Mouse (Mus musculus) liver, embryonic 13.5 days (tissue): ENCODE measurements around the gene Camk2b. TPM values are rescaled to one million over a fixed set of nuclear protein-coding genes. Genes with fewer than 3 reads are reported as not detected.
A peak's percentile ranks its signal among the peaks of the same experiment; 100 is the strongest.
"Not testable (repeated sequence)": the region's sequence is repeated elsewhere in the genome, so short reads cannot be mapped to it uniquely, and the experiment has no call there.

Experiments
- ATAC-seq: fragments of 200-750 bp; cut with Nextera tagmentation; 2 replicates; pipeline ENCODE4 v1.8.0; 2017; ENCODE audit warnings: low read depth, mild to moderate bottlenecking, moderate number of reproducible peaks, moderate library complexity
- DNase-seq: peaks from one replicate; pipeline ENCODE4 v3.0.0; 2022
- H3K27ac ChIP-seq: fragments of 300-500 bp; sonication (generic); 2 replicates; pipeline ENCODE4 v1.5.1; 2015; ENCODE audit warnings: moderate library complexity, mild to moderate bottlenecking, inconsistent platforms
- H3K27me3 ChIP-seq: fragments of 300-500 bp; sonication (generic); 2 replicates; pipeline ENCODE4 v1.6.1; 2015; ENCODE audit warnings: mild to moderate bottlenecking, inconsistent platforms
- H3K36me3 ChIP-seq: fragments of 300-500 bp; sonication (generic); 2 replicates; pipeline ENCODE4 v1.6.1; 2015; ENCODE audit warnings: mild to moderate bottlenecking, inconsistent platforms
- H3K4me1 ChIP-seq: fragments of 300-500 bp; sonication (generic); replicated peaks from 2 replicates; pipeline ENCODE4 v1.6.1; 2015; ENCODE audit warnings: inconsistent platforms
- H3K4me2 ChIP-seq: fragments of 300-500 bp; sonication (generic); 2 replicates; pipeline ENCODE4 v1.6.1; 2015; ENCODE audit warnings: inconsistent platforms, mild to moderate bottlenecking, moderate library complexity
- H3K4me3 ChIP-seq: fragments of 300-500 bp; sonication (generic); replicated peaks from 2 replicates; pipeline ENCODE4 v1.5.1; 2015; ENCODE audit warnings: mild to moderate bottlenecking, inconsistent platforms
- H3K9ac ChIP-seq: fragments of 300-500 bp; sonication (generic); 2 replicates; pipeline ENCODE4 v1.6.1; 2015; ENCODE audit warnings: mild to moderate bottlenecking, inconsistent platforms
- H3K9me3 ChIP-seq: fragments of 300-500 bp; sonication (generic); replicated peaks from 2 replicates; pipeline ENCODE4 v1.6.1; 2016; ENCODE audit warnings: inconsistent platforms
- WGBS: fragments of 180-500 bp; shearing (Covaris S2); methylation state at CpG from one replicate; pipeline ENCODE4 v1.1.7; 2015; ENCODE audit not compliant: insufficient replicate concordance; 5-methylcytosine and 5-hydroxymethylcytosine counted together
- polyA plus RNA-seq: library from polyadenylated mRNA; unstranded; fragments of >200 nt; fragmentation: Nextera tagmentation; extraction: Ambion mirVana; gene quantifications from 2 replicates; pipeline ENCODE4 v1.2.1, GENCODE M21; 2015

Camk2b gene
- polyA plus RNA-seq, 1 experiment from 2014 or later: 0.35 TPM

DNA sequence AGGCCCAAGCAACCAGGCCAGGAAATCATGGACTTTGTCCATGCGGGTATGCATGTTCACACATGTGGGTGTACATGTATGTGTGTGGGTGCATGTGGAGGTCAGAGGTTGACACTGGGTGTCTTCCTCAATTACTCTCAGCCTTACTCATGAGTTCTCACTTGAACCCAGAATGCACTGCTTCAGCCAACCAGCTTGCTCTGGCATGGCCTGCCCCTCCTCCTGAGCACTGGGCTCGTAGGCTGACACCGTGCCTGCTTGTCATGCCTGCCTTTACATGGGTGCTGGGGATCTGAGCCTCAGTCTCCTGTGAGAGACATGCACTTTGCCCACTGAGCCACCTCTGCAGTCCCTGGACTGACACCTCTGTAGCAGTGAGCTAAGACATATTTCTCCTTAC is 54.3 kb downstream of the Camk2b start:
- Histone ChIP-seq H3K36me3 (peaks cover 7% of the 10 kb centered on the region), H3K4me2 (no peak overlapping the region), H3K4me1 (no peaks in the 10 kb centered on the region; the same call in 1 of the 2 replicates), H3K27ac (no peak overlapping the region), H3K9ac (no peak overlapping the region), H3K4me3 (no peak overlapping the region), H3K9me3 (no peaks in the 10 kb centered on the region), H3K27me3 (peaks cover 15% of the 10 kb centered on the region)
- WGBS: 84% methylated on average over 3 of the region's 3 CpGs
- DNase-seq (no peak), ATAC-seq (peak; percentile 21; the same call in 1 of the 2 replicates)

DNA sequence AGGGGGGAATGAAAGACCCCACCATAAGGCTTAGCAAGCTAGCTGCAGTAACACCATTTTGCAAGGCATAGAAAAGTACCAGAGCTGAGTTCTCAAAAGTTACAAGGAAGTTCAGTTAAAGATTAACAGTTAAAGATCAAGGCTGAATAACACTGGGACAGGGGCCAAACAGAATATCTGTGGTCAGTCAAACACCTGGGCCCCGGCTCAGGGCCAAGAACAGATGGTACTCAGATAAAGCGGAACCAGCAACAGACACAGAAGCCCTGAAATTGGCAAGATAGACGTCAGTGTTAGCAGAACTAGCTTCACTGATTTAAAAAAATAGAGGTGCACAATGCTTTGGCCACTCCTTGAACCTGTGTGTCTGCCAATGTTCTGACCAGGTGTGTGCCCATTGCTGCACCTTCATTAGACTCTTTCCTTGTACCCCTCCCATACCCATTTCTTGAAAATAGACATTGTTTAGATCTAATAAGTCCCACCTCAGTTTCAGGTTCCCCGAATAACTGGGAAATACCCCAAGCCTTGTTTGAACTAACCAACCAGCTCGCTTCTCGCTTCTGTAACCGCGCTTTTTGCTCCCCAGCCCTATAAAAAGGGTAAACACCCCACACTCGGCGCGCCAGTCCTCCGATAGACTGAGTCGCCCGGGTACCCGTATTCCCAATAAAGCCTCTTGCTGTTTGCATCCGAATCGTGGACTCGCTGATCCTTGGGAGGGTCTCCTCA is 55.2 kb downstream of the Camk2b start:
- not testable (repeated sequence) for DNase-seq, H3K27ac ChIP-seq, H3K4me3 ChIP-seq, H3K9me3 ChIP-seq, H3K4me1 ChIP-seq, H3K4me2 ChIP-seq, H3K36me3 ChIP-seq, H3K9ac ChIP-seq, ATAC-seq
- peaks cover 15% of the 10 kb centered on the region for H3K27me3 ChIP-seq
- 76% methylated on average over 3 of the region's 18 CpGs for WGBS

DNA sequence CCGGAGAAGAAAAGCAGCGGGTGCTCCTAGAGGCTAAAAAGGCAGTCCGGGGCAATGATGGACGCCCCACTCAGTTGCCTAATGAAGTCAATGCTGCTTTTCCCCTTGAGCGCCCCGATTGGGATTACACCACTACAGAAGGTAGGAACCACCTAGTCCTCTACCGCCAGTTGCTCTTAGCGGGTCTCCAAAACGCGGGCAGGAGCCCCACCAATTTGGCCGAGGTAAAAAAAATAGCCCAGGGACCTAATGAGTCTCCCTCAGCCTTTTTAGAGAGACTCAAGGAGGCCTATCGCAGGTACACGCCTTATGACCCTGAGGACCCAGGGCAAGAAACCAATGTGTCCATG is 58.4 kb downstream of the Camk2b start:
- WGBS: 24% methylated on average over 11 of the region's 13 CpGs
- not testable (repeated sequence) for H3K9me3 ChIP-seq, H3K27ac ChIP-seq, H3K4me1 ChIP-seq, DNase-seq, H3K36me3 ChIP-seq, ATAC-seq
- peak overlapping the region; percentile 49 for H3K4me3 ChIP-seq
- H3K27me3 ChIP-seq: peaks cover 29% of the 10 kb centered on the region
- H3K9ac ChIP-seq: peak overlapping the region; percentile 29; the same call in 1 of the 2 replicates
- peak overlapping the region; percentile 51 for H3K4me2 ChIP-seq

DNA sequence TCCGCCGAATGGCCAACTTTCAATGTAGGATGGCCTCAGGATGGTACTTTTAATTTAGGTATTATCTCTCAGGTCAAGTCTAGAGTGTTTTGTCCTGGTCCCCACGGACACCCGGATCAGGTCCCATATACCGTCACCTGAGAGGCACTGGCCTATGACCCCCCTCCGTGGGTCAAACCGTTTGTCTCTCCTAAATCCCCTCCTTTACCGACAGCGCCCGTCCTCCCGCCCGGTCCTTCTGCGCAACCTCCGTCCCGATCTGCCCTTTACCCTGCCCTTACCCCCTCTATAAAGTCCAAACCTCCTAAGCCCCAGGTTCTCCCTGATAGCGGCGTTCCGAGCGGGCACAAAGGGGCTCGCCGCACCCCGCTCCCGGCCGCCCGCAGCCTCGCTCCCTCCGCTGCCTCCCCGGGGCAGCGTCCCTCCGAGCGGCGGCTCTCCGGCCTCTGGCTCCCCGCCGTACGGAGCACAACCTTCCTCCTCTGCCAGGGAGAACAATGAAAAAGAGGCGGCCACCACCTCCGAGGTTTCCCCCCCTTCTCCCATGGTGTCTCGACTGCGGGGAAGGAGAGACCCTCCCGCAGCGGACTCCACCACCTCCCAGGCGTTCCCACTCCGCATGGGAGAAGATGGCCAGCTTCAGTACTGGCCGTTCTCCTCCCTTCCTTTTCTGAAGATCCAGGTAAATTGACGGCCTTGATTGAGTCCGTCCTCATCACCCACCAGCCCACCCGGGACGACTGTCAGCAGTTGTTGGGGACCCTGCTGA is 59.0 kb downstream of the Camk2b start:
- Histone ChIP-seq H3K9ac (peak overlapping the region; percentile 29; the same call in 1 of the 2 replicates), H3K4me3 (peak overlapping the region; percentile 55), H3K27me3 (peaks cover 29% of the 10 kb centered on the region), H3K4me2 (peak overlapping the region; percentile 67)
- not testable (repeated sequence) for H3K4me1 ChIP-seq, H3K36me3 ChIP-seq, H3K27ac ChIP-seq, DNase-seq, H3K9me3 ChIP-seq
- WGBS: 1% methylated on average over 20 of the region's 49 CpGs
- peak; percentile 71 for ATAC-seq

DNA sequence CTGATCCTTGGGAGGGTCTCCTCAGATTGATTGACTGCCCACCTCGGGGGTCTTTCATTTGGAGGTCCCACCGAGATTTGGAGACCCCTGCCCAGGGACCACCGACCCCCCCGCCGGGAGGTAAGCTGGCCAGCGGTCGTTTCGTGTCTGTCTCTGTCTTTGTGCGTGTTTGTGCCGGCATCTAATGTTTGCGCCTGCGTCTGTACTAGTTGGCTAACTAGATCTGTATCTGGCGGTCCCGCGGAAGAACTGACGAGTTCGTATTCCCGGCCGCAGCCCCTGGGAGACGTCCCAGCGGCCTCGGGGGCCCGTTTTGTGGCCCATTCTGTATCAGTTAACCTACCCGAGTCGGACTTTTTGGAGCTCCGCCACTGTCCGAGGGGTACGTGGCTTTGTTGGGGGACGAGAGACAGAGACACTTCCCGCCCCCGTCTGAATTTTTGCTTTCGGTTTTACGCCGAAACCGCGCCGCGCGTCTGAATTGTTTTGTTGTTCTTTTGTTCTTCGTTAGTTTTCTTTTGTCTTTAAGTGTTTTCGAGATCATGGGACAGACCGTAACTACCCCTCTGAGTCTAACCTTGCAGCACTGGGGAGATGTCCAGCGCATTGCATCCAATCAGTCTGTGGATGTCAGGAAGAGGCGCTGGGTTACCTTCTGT is 59.7 kb downstream of the Camk2b start:
- not testable (repeated sequence) for H3K9ac ChIP-seq, H3K27ac ChIP-seq, H3K36me3 ChIP-seq, DNase-seq, H3K4me1 ChIP-seq, H3K9me3 ChIP-seq, ATAC-seq
- H3K4me2 ChIP-seq: peak overlapping the region; percentile 67
- peaks cover 29% of the 10 kb centered on the region for H3K27me3 ChIP-seq
- peak overlapping the region; percentile 55 for H3K4me3 ChIP-seq
- 4% methylated on average over 40 of the region's 44 CpGs for WGBS

DNA sequence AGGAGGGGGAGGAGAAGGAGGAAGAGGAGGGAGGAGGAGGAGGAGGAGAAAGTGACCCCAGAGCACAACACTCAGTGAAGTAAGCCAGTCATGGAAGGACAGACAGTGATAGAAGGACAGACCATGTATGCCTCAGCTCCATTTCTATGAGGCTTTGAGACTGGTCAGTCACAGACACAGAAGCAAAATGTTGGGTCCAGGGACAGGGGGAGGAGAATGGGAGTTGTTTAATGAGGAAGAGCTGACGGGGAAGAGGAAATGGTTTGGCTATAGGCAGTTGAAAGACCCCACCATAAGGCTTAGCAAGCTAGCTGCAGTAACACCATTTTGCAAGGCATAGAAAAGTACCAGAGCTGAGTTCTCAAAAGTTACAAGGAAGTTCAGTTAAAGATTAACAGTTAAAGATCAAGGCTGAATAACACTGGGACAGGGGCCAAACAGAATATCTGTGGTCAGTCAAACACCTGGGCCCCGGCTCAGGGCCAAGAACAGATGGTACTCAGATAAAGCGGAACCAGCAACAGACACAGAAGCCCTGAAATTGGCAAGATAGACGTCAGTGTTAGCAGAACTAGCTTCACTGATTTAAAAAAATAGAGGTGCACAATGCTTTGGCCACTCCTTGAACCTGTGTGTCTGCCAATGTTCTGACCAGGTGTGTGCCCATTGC is 60.7 kb downstream of the Camk2b start:
- H3K27ac ChIP-seq, H3K36me3 ChIP-seq, H3K4me1 ChIP-seq, DNase-seq, H3K9ac ChIP-seq, ATAC-seq, H3K4me2 ChIP-seq, H3K9me3 ChIP-seq, H3K4me3 ChIP-seq: not testable (repeated sequence)
- peaks cover 29% of the 10 kb centered on the region for H3K27me3 ChIP-seq
- 3% methylated on average over 1 of the region's 4 CpGs for WGBS

DNA sequence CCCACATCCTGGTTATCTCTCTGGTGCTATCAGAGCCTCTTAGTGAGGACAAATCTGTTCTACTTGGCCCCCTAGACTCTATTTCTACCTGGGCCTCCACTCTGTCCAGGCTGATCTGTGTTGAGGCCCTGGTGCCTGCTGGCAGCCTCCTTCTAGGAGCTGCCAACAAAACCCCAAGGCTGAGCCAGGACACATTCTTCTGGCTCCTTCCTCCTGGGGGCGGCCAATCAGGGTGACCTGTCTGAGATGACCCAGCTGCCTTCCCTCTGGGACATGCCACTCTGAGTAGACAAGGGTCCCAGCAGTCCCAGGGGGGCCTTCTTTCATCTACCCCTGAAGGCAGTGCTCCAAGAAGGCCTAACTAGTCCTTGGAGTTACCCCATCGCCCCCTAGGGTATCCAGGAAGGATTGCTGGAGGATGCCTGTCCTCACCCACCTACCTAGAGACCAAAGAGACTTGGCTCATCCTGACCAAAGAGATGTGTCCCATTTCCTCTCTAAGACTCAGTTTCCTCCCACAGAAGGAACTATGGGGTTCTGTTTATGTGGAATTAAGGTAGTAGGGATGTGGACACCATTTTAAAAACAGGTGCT is 63.0 kb downstream of the Camk2b start:
- DNase-seq: no peak

DNA sequence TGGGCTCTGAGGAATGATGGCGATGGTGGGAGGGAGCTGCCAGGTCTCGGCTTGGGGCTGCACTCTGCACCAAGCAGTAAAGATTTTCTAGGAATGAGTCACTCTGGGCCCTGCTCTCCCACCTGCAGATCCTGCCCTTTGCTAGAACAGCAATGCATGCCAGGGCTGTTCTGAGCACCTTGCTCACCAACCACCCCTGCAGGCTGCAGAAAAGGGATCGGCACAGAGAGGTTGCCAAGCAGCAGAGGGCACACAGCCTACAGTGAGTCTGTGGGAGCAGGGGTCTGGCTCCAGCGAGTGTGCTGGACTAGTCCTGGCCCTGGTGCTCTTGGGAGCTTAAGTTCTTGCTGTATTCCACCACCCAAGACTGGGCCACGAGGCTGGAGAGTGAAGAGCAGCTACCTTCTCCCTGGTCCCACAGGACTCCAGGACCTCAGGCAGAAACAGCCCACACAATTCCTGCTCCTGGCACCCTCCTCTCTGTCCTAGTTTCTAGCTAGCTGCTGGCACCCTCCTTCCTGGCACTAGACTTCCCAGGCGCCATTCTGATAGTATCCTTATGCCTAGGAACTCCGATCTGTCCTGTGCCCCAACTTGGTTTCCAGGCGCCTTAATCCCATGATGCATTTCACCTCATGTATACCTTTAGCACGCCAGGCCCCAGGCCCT is 64.0 kb downstream of the Camk2b start:
- Histone ChIP-seq H3K27ac (no peak overlapping the region), H3K9ac (no peak overlapping the region), H3K36me3 (no peaks in the 10 kb centered on the region), H3K27me3 (peaks cover 14% of the 10 kb centered on the region; the same call in 1 of the 2 replicates), H3K9me3 (no peaks in the 10 kb centered on the region), H3K4me2 (no peak overlapping the region), H3K4me1 (peaks cover 10% of the 10 kb centered on the region), H3K4me3 (no peak overlapping the region)
- WGBS: 69% methylated on average over 9 of the region's 9 CpGs
- no peak for ATAC-seq
- no peak for DNase-seq

More for the DNA sequence above, 63.0 kb downstream of the Camk2b start:
- Histone ChIP-seq H3K27ac (no peak overlapping the region), H3K36me3 (no peaks in the 10 kb centered on the region), H3K27me3 (peaks cover 21% of the 10 kb centered on the region), H3K9me3 (no peaks in the 10 kb centered on the region), H3K4me2 (no peak overlapping the region), H3K4me1 (peaks cover 10% of the 10 kb centered on the region), H3K9ac (no peak overlapping the region), H3K4me3 (no peak overlapping the region)
- ATAC-seq: no peak
- WGBS: 48% methylated on average over 2 of the region's 2 CpGs

DNA sequence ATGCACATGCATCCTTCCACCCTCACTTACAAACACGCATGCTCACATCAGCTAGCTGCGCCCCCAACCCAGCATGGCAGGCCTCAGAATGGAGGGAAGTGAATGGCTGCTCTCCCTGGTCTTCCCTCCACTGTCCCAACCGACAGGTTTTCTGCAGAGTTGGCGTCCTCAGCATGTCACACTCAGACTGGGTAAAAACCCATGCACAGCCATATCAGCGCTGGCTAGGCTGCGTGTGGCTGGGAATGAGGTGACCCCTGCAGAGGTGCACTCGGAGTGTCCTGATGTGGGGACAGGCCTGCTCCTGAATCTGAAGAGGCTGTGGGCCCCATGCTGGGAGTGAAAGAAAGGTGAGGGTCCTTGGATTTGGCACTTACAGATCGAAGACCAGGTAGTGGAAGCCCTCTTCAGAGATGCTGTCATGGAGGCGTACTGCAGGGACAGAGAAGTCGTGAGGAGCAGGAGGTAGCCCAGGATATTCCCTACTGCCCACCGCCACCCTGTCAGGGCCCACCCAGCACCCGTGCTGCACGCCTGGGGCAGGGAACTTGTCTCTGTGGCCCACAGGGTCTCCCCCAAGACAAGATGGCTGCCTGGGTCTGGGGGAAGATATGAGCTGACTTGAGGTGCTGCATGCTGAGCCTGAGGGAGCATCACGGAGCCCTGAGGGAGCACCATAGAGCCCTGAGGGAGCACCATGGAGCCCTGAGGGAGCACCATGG is 65.0 kb downstream of the Camk2b start:
- Histone ChIP-seq H3K4me3 (no peak overlapping the region), H3K36me3 (no peaks in the 10 kb centered on the region), H3K9me3 (no peaks in the 10 kb centered on the region), H3K9ac (no peak overlapping the region), H3K27ac (no peak overlapping the region; the same call in 1 of the 2 replicates), H3K4me1 (peaks cover 10% of the 10 kb centered on the region), H3K4me2 (no peak overlapping the region), H3K27me3 (peaks cover 14% of the 10 kb centered on the region; the same call in 1 of the 2 replicates)
- 63% methylated on average over 14 of the region's 14 CpGs for WGBS
- no peak for DNase-seq
- no peak for ATAC-seq
